Mouse (Mus musculus) stomach, embryonic 14.5 days (tissue): ENCODE results near the gene St6galnac1. TPM values are rescaled to one million over a fixed set of nuclear protein-coding genes. Genes with fewer than 3 reads are reported as not detected.
"Not testable (repeated sequence)": the region's sequence is repeated elsewhere in the genome, so short reads cannot be mapped to it uniquely, and the experiment has no call there.

Experiments used
- ATAC-seq: fragments of 200-750 bp; cut with Nextera tagmentation; 2 replicates; pipeline ENCODE4 v1.8.0; 2017; ENCODE audit warnings: low read depth, moderate TSS enrichment; ENCODE audit not compliant: insufficient number of reproducible peaks, insufficient read depth, low FRiP score
- H3K27ac ChIP-seq: fragments of 300-500 bp; sonication (generic); 2 replicates; pipeline ENCODE4 v1.5.1; 2014; ENCODE audit warnings: mild to moderate bottlenecking, low read length, moderate library complexity, mixed read lengths
- H3K27me3 ChIP-seq: fragments of 300-500 bp; sonication (generic); 2 replicates; pipeline ENCODE4 v1.6.1; 2014; ENCODE audit warnings: low read length, control low read depth, mixed read lengths; ENCODE audit not compliant: control insufficient read depth, insufficient read depth
- H3K36me3 ChIP-seq: fragments of 300-500 bp; sonication (generic); 2 replicates; pipeline ENCODE4 v1.6.1; 2014; ENCODE audit warnings: mild to moderate bottlenecking, control low read depth, low read length, moderate library complexity, mixed read lengths; ENCODE audit not compliant: control insufficient read depth, insufficient read depth
- H3K4me1 ChIP-seq: fragments of 300-500 bp; sonication (generic); 2 replicates; pipeline ENCODE4 v1.6.1; 2014; ENCODE audit warnings: low read length, control low read depth, mixed read lengths; ENCODE audit not compliant: control insufficient read depth, insufficient read depth
- H3K4me2 ChIP-seq: fragments of 300-500 bp; sonication (generic); replicated peaks from 2 replicates; pipeline ENCODE4 v1.6.1; 2014; ENCODE audit warnings: low read depth, low read length, control low read depth
- H3K4me3 ChIP-seq: fragments of 300-500 bp; sonication (generic); 2 replicates; pipeline ENCODE4 v1.5.1; 2014; ENCODE audit warnings: low read depth, low read length, control low read depth
- H3K9ac ChIP-seq: fragments of 300-500 bp; sonication (generic); replicated peaks from 2 replicates; pipeline ENCODE4 v1.6.1; 2014; ENCODE audit warnings: low read depth, mild to moderate bottlenecking, control low read depth, low read length, moderate library complexity, mixed read lengths
- H3K9me3 ChIP-seq: fragments of 300-500 bp; sonication (generic); 2 replicates; pipeline ENCODE4 v1.6.1; 2016; ENCODE audit warnings: low read depth, low read length, control low read depth; ENCODE audit not compliant: control insufficient read depth
- WGBS: fragments of 180-500 bp; shearing (Covaris S2); extraction: QIAGEN DNeasy Blood & Tissue Kit; methylation state at CpG from one replicate; pipeline ENCODE4 v1.1.7; 2014; 5-methylcytosine and 5-hydroxymethylcytosine counted together
- polyA plus RNA-seq: library from polyadenylated mRNA; unstranded; fragments of >200 nt; fragmentation: Nextera tagmentation; extraction: Ambion mirVana; gene quantifications from 2 replicates; pipeline ENCODE4 v1.2.1, GENCODE M21; 2014

St6galnac1 gene
- polyA plus RNA-seq: not detected in 2 replicates

GRCm38 (mm10) chr11:116775407-116775806 lies at the start of gene St6galnac1:
St6galnac1 (minus strand) TSS chr11:116775507.
- Histone ChIP-seq H3K4me1 (no peaks in the 10 kb centered on the region), H3K36me3 (no peaks in the 10 kb centered on the region), H3K9me3 (no peaks in the 10 kb centered on the region), H3K4me3 (no peak within 1 kb of the TSS), H3K27ac (no peak within 1 kb of the TSS), H3K27me3 (no peaks in the 10 kb centered on the region), H3K9ac (no peak within 1 kb of the TSS), H3K4me2 (no peak within 1 kb of the TSS)
- ATAC-seq: no peak
- 78% methylated on average over 7 of the region's 7 CpGs for WGBS

GRCm38 (mm10) chr11:116823885-116824284 lies 48.6 kb upstream of the St6galnac1 start:
- not testable (repeated sequence) for H3K9me3 ChIP-seq, ATAC-seq, H3K4me2 ChIP-seq, H3K36me3 ChIP-seq, H3K27ac ChIP-seq, H3K27me3 ChIP-seq, H3K9ac ChIP-seq, H3K4me3 ChIP-seq
- H3K4me1 ChIP-seq: peaks cover 17% of the 10 kb centered on the region
- WGBS: 95% methylated on average over 10 of the region's 10 CpGs

GRCm38 (mm10) chr11:116823255-116823654 lies 47.9 kb upstream of the St6galnac1 start:
- Histone ChIP-seq H3K4me3 (no peak overlapping the region), H3K27me3 (no peaks in the 10 kb centered on the region), H3K36me3 (no peaks in the 10 kb centered on the region; the same call in 1 of the 2 replicates), H3K9me3 (no peaks in the 10 kb centered on the region), H3K27ac (no peak overlapping the region), H3K9ac (no peak overlapping the region), H3K4me1 (peaks cover 17% of the 10 kb centered on the region), H3K4me2 (no peak overlapping the region)
- no peak for ATAC-seq
- WGBS: 94% methylated on average over 2 of the region's 2 CpGs

GRCm38 (mm10) chr11:116822626-116823025 lies 47.3 kb upstream of the St6galnac1 start:
- WGBS: 79% methylated on average over 10 of the region's 10 CpGs
- H3K27ac ChIP-seq: no peak overlapping the region
- H3K4me3 ChIP-seq: no peak overlapping the region
- no peak overlapping the region for H3K9ac ChIP-seq
- H3K4me1 ChIP-seq: peaks cover 17% of the 10 kb centered on the region
- H3K4me2 ChIP-seq: no peak overlapping the region
- no peaks in the 10 kb centered on the region; the same call in 1 of the 2 replicates for H3K36me3 ChIP-seq
- ATAC-seq: no peak
- H3K9me3 ChIP-seq: no peaks in the 10 kb centered on the region
- H3K27me3 ChIP-seq: no peaks in the 10 kb centered on the region

GRCm38 (mm10) chr11:116822215-116822614 lies 46.9 kb upstream of the St6galnac1 start:
- Histone ChIP-seq H3K4me2 (no peak overlapping the region), H3K4me1 (peaks cover 15% of the 10 kb centered on the region), H3K27ac (no peak overlapping the region), H3K9ac (no peak overlapping the region), H3K27me3 (no peaks in the 10 kb centered on the region), H3K36me3 (no peaks in the 10 kb centered on the region; the same call in 1 of the 2 replicates), H3K9me3 (no peaks in the 10 kb centered on the region), H3K4me3 (no peak overlapping the region)
- WGBS: 53% methylated on average over 10 of the region's 10 CpGs
- no peak for ATAC-seq

- Histone ChIP-seq H3K9me3 (no peaks in the 10 kb centered on the region), H3K4me3 (no peak overlapping the region), H3K27me3 (no peaks in the 10 kb centered on the region), H3K4me1 (0 out of 2 replicates have a peak, but pooled peaks cover 8% of the 10 kb centered on the region), H3K36me3 (no peaks in the 10 kb centered on the region; the same call in 1 of the 2 replicates), H3K4me2 (no peak overlapping the region), H3K9ac (no peak overlapping the region), H3K27ac (no peak overlapping the region)
- ATAC-seq: no peak
- 63% methylated on average over 13 of the region's 13 CpGs for WGBS
These were observed 46.0 kb upstream of the St6galnac1 start for GRCm38 (mm10) chr11:116821057-116821940.

GRCm38 (mm10) chr11:116819932-116820593 lies 44.8 kb upstream of the St6galnac1 start:
- Histone ChIP-seq H3K9me3 (no peaks in the 10 kb centered on the region), H3K4me1 (peaks cover 12% of the 10 kb centered on the region), H3K4me3 (no peak overlapping the region), H3K27ac (no peak overlapping the region), H3K36me3 (no peaks in the 10 kb centered on the region; the same call in 1 of the 2 replicates), H3K9ac (no peak overlapping the region), H3K27me3 (no peaks in the 10 kb centered on the region), H3K4me2 (no peak overlapping the region)
- WGBS: 89% methylated on average over 5 of the region's 5 CpGs
- no peak for ATAC-seq

- Histone ChIP-seq H3K36me3 (no peaks in the 10 kb centered on the region; the same call in 1 of the 2 replicates), H3K4me2 (no peak overlapping the region), H3K9ac (no peak overlapping the region), H3K27me3 (no peaks in the 10 kb centered on the region), H3K27ac (no peak overlapping the region), H3K9me3 (no peaks in the 10 kb centered on the region), H3K4me3 (no peak overlapping the region), H3K4me1 (peaks cover 25% of the 10 kb centered on the region)
- ATAC-seq: no peak
- WGBS: 30% methylated on average over 8 of the region's 8 CpGs
These were observed 43.4 kb upstream of the St6galnac1 start for GRCm38 (mm10) chr11:116818722-116819121.
